Mouse (Mus musculus) ovary, adult 18-20 months (tissue): Measurements from ENCODE around the gene Nr5a1.

Experiments used
- DNase-seq: peaks from one replicate; pipeline ENCODE4 v3.0.0; 2022; ENCODE audit warnings: low spot score, mixed read lengths

Gene Nr5a1

GRCm38 (mm10) chr2:38652098-38652497 lies 62.2 kb downstream of the Nr5a1 start:
- DNase-seq: no peak

- DNase-seq: no peak
Observed at GRCm38 (mm10) chr2:38650340-38650739, 64.0 kb downstream of the Nr5a1 start.

- DNase-seq: no peak
Observed at GRCm38 (mm10) chr2:38647661-38648060, 66.7 kb downstream of the Nr5a1 start.

GRCm38 (mm10) chr2:38647201-38647606 lies 67.1 kb downstream of the Nr5a1 start:
- DNase-seq: no peak

GRCm38 (mm10) chr2:38645936-38646335 lies 68.4 kb downstream of the Nr5a1 start:
- peak; percentile 64 for DNase-seq

GRCm38 (mm10) chr2:38643625-38644427 lies 70.5 kb downstream of the Nr5a1 start, which contains the start of gene Psmb7:
TSS of gene Psmb7 (minus strand) at chr2:38644087.
- DNase-seq: peak; percentile 80
